Mouse (Mus musculus): ENCODE results near the gene Wdr37. TPM values are rescaled to one million over a fixed set of nuclear protein-coding genes. Genes with fewer than 3 reads are reported as not detected.
"Not testable (repeated sequence)": the region's sequence is repeated elsewhere in the genome, so short reads cannot be mapped to it uniquely, and the experiment has no call there.

The Wdr37 gene
- 56.7 and 62.9 TPM in 2 replicates for polyA plus RNA-seq (2016; fragmentation: Nextera tagmentation; extraction: Ambion mirVana)

DNA sequence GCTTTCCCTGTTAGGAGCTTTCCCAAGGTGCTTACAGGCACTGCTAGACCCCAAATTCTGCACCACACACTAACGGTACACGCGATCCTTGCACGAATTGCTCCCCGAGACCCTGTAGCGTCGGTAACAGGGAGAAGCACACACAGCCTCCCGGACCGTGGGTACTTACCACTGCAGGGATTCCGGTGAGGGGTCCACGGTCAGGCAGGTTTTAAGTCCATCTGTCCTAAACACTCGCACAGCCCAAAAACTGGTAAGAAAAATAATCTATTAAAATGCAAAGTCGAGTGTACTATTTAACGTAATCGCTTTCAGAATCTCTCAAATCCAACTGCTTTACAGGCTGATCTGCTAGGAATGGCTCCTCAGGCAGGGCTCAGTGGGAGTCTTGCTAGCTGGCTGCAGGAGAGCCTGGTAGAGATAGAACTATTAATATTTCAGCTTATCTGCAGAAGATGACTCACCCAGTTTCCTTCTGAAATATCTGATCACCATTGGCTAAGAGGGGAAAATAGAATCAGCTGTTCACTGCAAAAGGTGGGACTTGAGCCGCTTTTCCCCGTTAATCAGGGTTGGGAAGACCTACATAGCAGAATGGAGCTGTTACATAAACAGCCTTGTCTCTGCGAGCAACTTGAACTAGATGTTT, at the start of gene Wdr37:
TSS of gene Wdr37 (minus strand) at position 596 of the 649 bp plus-strand sequence.
- Histone ChIP-seq H3K36me3 (no peaks in the 10 kb centered on the region), H3K4me1 (peaks cover 11% of the 10 kb centered on the region), H3K27me3 (no peaks in the 10 kb centered on the region), H3K4me3 (peak within 1 kb of the TSS; percentile 56), H3K4me2 (replicated peaks) (peak within 1 kb of the TSS; percentile 73), H3K9me3 (replicated peaks) (no peaks in the 10 kb centered on the region), H3K9ac (peak within 1 kb of the TSS; percentile 79), H3K27ac (peak within 1 kb of the TSS; percentile 97)
- peak; percentile 78 for ATAC-seq (ENCODE audit: low FRiP score)
- WGBS = 2% methylated on average over 18 of the region's 18 CpGs

GRCm38 (mm10) chr13:8913890-8914289, 42.2 kb upstream of the Wdr37 start:
- ATAC-seq (ENCODE audit: low FRiP score); H3K9me3 ChIP-seq (replicated peaks); H3K4me3 ChIP-seq; H3K4me1 ChIP-seq; H3K36me3 ChIP-seq; H3K4me2 ChIP-seq (replicated peaks); H3K27ac ChIP-seq; H3K9ac ChIP-seq; H3K27me3 ChIP-seq: not testable (repeated sequence)
- 94% methylated on average over 8 of the region's 8 CpGs for WGBS

GRCm38 (mm10) chr13:8905986-8906385, 34.3 kb upstream of the Wdr37 start:
- not testable (repeated sequence) for H3K4me3 ChIP-seq; H3K4me1 ChIP-seq; H3K27ac ChIP-seq; H3K36me3 ChIP-seq; H3K27me3 ChIP-seq; H3K4me2 ChIP-seq (replicated peaks); H3K9ac ChIP-seq; ATAC-seq (ENCODE audit: low FRiP score)
- peaks cover 18% of the 10 kb centered on the region for H3K9me3 ChIP-seq (replicated peaks)
- WGBS = 94% methylated on average over 2 of the region's 2 CpGs

- no peak for ATAC-seq (ENCODE audit: low FRiP score)
- 100% methylated on average over 1 of the region's 1 CpGs for WGBS
- H3K4me3 ChIP-seq = no peak overlapping the region
- H3K4me1 ChIP-seq = peaks cover 19% of the 10 kb centered on the region
- H3K4me2 ChIP-seq (replicated peaks) = no peak overlapping the region
- no peak overlapping the region for H3K27ac ChIP-seq
- no peaks in the 10 kb centered on the region for H3K27me3 ChIP-seq
- peaks cover 24% of the 10 kb centered on the region for H3K36me3 ChIP-seq
- no peak overlapping the region for H3K9ac ChIP-seq
- H3K9me3 ChIP-seq (replicated peaks) = no peaks in the 10 kb centered on the region
Measured at GRCm38 (mm10) chr13:8888603-8889002, 16.9 kb upstream of the Wdr37 start.

- peak overlapping the region; percentile 63 for H3K9ac ChIP-seq
- peaks cover 16% of the 10 kb centered on the region for H3K36me3 ChIP-seq
- H3K27ac ChIP-seq = peak overlapping the region; percentile 95
- ATAC-seq (ENCODE audit: low FRiP score) = no peak
- H3K4me1 ChIP-seq = peaks cover 19% of the 10 kb centered on the region
- H3K4me2 ChIP-seq (replicated peaks) = peak overlapping the region; percentile 63
- 5% methylated on average over 9 of the region's 9 CpGs for WGBS
- H3K4me3 ChIP-seq = peak overlapping the region; percentile 72
- no peaks in the 10 kb centered on the region for H3K9me3 ChIP-seq (replicated peaks)
- no peaks in the 10 kb centered on the region for H3K27me3 ChIP-seq
Measured at GRCm38 (mm10) chr13:8886185-8886560, 14.5 kb upstream of the Wdr37 start.

GRCm38 (mm10) chr13:8885445-8886184, 13.9 kb upstream of the Wdr37 start, which contains the start of gene Idi1:
Gene Idi1, plus strand, starts transcription at chr13:8885501.
- Histone ChIP-seq H3K36me3 (peaks cover 16% of the 10 kb centered on the region), H3K9ac (peak within 1 kb of the TSS; percentile 63), H3K9me3 (replicated peaks) (no peaks in the 10 kb centered on the region), H3K4me3 (peak within 1 kb of the TSS; percentile 72), H3K27me3 (no peaks in the 10 kb centered on the region), H3K4me1 (peaks cover 19% of the 10 kb centered on the region), H3K4me2 (replicated peaks) (peak within 1 kb of the TSS; percentile 63), H3K27ac (peak within 1 kb of the TSS; percentile 95)
- WGBS = under 1% methylated on average over 46 of the region's 46 CpGs
- ATAC-seq (ENCODE audit: low FRiP score) = peak; percentile 100

GRCm38 (mm10) chr13:8883870-8884269, 12.2 kb upstream of the Wdr37 start:
- 77% methylated on average over 5 of the region's 5 CpGs for WGBS
- not testable (repeated sequence) for H3K4me2 ChIP-seq (replicated peaks); ATAC-seq (ENCODE audit: low FRiP score); H3K9me3 ChIP-seq (replicated peaks); H3K27me3 ChIP-seq; H3K9ac ChIP-seq; H3K27ac ChIP-seq; H3K36me3 ChIP-seq; H3K4me3 ChIP-seq
- H3K4me1 ChIP-seq = peaks cover 19% of the 10 kb centered on the region

- Histone ChIP-seq H3K27ac (no peak overlapping the region), H3K9ac (no peak overlapping the region), H3K4me3 (no peak overlapping the region), H3K36me3 (no peaks in the 10 kb centered on the region), H3K4me1 (peaks cover 3% of the 10 kb centered on the region), H3K9me3 (replicated peaks) (no peaks in the 10 kb centered on the region), H3K27me3 (no peaks in the 10 kb centered on the region), H3K4me2 (replicated peaks) (no peak overlapping the region)
- 80% methylated on average over 3 of the region's 3 CpGs for WGBS
- no peak for ATAC-seq (ENCODE audit: low FRiP score)
Measured at GRCm38 (mm10) chr13:8881611-8882010, 9.9 kb upstream of the Wdr37 start.

DNA sequence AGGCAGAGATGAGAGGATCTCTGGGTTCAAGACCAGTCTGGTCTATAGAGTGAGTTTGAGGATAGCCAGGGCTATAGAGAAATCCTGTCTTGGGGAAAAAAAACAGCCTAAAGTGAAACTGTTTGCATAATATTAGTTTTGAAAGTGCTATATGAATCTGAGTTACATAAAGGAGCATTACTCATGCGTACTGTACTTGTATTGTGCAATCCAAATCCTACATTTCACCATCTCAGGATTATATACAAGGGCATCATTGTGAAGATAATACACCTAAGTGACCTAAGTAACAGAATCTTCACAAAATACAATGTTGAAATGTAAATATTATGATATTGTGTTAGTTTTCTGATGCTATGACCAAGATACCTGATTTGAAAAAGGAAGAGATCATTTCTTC, 2.1 kb upstream of the Wdr37 start:
- Histone ChIP-seq H3K4me3 (no peak overlapping the region), H3K4me1 (peaks cover 8% of the 10 kb centered on the region), H3K36me3 (no peaks in the 10 kb centered on the region), H3K9ac (no peak overlapping the region), H3K27ac (no peak overlapping the region), H3K4me2 (replicated peaks) (no peak overlapping the region), H3K27me3 (no peaks in the 10 kb centered on the region), H3K9me3 (replicated peaks) (no peaks in the 10 kb centered on the region)
- ATAC-seq (ENCODE audit: low FRiP score) = no peak
- 93% methylated on average over 1 of the region's 1 CpGs for WGBS

DNA sequence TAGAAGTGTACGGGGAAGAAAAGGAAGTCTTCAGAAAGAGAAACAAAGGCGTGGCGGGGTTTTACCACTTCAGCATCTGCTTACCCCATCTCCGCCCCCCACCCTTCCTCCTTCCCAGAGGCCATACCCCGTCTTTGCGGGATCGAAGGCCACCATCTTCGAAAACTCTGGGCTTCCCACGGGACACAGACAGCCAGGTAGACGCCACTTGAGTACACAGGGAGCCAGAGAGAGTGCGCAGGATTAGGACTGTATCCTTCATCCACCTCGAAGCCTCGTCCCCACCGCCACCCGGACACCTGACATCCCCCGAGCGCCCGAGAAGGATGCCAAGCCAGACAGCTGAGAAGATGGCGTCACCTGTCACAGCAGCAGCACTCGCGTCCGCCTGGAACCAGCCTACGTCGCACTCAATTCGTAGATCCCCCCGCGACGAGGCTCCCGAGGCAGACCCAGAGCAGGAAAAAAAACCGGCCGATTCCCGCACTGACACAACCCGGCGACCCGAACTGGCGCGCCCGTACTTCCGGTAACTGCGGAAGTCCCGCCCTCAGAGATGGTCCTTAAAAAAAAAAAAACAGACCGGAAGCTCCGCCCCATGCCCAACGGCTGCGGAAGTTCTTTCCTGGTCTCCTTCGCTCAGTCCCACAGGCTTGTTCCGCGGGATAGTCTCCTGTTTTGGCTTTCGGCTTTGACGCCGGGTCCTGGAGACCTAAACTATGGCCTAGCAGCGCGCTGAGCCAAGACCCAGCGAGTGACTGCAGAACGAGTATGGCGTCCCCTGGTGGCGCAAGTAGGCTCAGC, 997 bp downstream of the Wdr37 start:
- ATAC-seq (ENCODE audit: low FRiP score) = peak; percentile 92
- H3K27ac ChIP-seq = peak overlapping the region; percentile 97
- H3K9me3 ChIP-seq (replicated peaks) = no peaks in the 10 kb centered on the region
- peak overlapping the region; percentile 79 for H3K9ac ChIP-seq
- H3K4me1 ChIP-seq = peaks cover 11% of the 10 kb centered on the region
- peak overlapping the region; percentile 73 for H3K4me2 ChIP-seq (replicated peaks)
- H3K27me3 ChIP-seq = no peaks in the 10 kb centered on the region
- under 1% methylated on average over 57 of the region's 57 CpGs for WGBS
- peak overlapping the region; percentile 56 for H3K4me3 ChIP-seq
- no peaks in the 10 kb centered on the region for H3K36me3 ChIP-seq

GRCm38 (mm10) chr13:8870160-8870509, 1.6 kb downstream of the Wdr37 start:
- 8% methylated on average over 9 of the region's 9 CpGs for WGBS

GRCm38 (mm10) chr13:8869578-8870157, 2.0 kb downstream of the Wdr37 start:
- Histone ChIP-seq H3K9ac (peak overlapping the region; percentile 79), H3K4me3 (peak overlapping the region; percentile 56), H3K9me3 (replicated peaks) (no peaks in the 10 kb centered on the region), H3K36me3 (no peaks in the 10 kb centered on the region), H3K4me1 (peaks cover 11% of the 10 kb centered on the region), H3K4me2 (replicated peaks) (peak overlapping the region; percentile 73), H3K27me3 (no peaks in the 10 kb centered on the region), H3K27ac (no peak overlapping the region)
- WGBS = 82% methylated on average over 5 of the region's 5 CpGs
- no peak for ATAC-seq (ENCODE audit: low FRiP score)

More at GRCm38 (mm10) chr13:8870160-8870509, 1.6 kb downstream of the Wdr37 start:
- Histone ChIP-seq H3K27ac (peak overlapping the region; percentile 97), H3K9ac (peak overlapping the region; percentile 79), H3K9me3 (replicated peaks) (no peaks in the 10 kb centered on the region), H3K4me1 (peaks cover 11% of the 10 kb centered on the region), H3K4me3 (peak overlapping the region; percentile 56), H3K4me2 (replicated peaks) (peak overlapping the region; percentile 73), H3K27me3 (no peaks in the 10 kb centered on the region), H3K36me3 (no peaks in the 10 kb centered on the region)
- ATAC-seq (ENCODE audit: low FRiP score) = no peak

Measured in hindbrain, embryonic 12.5 days (tissue).